Mouse (Mus musculus) urinary bladder, adult 18-20 months (tissue): ENCODE data around the gene Tubgcp6.
A peak's percentile ranks its signal among the peaks of the same experiment; 100 is the strongest.

Experiments
- DNase-seq, 2 experiments: peaks; one replicate each; pipeline ENCODE4 v3.0.0; 2022; ENCODE audit warnings: low spot score in 2 of 2, mixed read lengths in 2 of 2

Gene Tubgcp6

GRCm38 (mm10) chr15:89141443-89141842 lies 18.5 kb upstream of the Tubgcp6 start:
- no peak for DNase-seq

GRCm38 (mm10) chr15:89140659-89141252 lies 17.8 kb upstream of the Tubgcp6 start, which contains the start of gene Mapk12:
Gene Mapk12 (minus strand): TSS chr15:89140703.
- peak; percentile 56 to 65 for DNase-seq

DNA sequence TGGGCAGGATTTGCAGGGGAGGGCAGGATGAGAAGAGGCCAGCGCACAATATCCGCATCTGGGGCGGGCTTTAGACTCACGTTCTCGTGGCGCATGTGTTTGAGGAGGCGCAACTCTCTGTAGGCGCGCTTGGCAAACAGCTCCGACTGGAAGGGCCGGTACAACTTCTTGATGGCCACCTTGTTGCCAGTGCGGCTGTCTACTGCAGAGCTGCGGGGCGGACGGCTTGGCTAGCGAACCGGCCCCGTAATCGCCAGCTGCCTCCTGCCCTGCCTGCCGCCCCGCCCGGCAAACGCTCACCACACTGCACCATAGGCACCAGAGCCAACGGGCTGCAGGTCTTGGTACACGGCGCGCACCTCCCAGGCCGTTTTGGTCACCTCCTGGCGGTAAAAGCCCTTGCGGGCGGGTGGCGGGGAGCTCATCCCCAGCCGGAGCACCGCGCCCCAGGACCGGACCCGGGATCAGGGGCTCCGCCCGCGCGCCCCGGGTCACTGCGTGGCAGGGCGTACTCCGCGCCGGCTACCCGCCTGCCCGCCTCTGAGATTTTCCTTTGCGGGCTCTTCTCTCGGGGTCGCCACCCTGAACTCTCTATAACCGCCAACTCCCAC lies 17.2 kb upstream of the Tubgcp6 start:
- DNase-seq, result peak; percentile 75 to 81

DNA sequence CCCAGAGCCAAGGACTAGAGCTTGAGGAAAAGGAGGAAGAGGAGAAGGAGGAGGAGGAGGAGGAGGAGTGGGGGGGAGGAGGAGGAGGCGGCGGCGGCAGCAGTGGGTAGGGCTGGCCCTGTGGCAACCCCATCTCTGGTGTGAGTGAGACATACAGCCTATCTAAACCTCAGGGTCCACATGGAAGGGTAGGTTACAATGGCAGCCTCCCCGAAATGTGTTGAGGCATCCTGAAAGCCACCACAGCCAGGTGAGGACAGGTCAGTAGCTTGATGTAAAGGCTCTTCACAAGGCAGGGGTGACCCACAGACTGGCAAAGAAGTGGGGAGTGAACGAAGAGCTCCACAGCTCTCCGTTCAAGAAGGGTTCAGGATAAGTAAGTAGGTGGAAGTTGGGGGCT lies 15.6 kb upstream of the Tubgcp6 start:
- DNase-seq, result no peak

- no peak for DNase-seq
These were observed 15.1 kb upstream of the Tubgcp6 start for GRCm38 (mm10) chr15:89138046-89138405.

DNA sequence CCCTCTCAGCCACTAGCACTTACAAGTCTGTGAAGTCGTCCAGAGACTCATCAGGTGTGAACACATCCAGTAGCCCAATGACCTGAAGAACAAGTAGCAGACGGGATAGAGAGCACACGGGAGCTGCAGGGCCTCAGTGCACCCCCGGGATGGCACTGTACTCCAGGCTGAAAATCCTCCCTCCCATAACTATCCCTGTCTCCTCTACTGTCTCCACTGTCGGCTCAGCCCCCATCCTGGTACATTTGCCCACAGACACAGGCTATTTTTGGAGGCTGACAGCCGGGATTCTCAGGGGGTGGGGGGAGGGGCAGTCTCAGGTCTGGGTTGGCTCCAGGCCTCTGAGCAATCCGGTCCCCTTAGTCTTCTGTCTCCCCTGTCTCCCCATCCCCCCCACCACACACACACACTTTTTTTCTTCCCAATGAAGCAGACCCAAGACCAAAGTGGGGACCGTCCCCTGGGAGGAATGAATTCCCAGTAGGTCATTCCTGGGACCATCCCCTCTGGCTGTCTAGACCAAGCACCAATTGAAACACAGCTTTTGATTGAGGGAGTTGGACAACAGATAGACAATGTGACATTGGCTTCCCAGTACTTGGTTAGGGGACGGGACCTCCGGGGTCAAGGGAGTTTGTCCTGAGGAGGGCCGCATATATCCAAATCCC lies 14.6 kb upstream of the Tubgcp6 start:
- DNase-seq, result no peak

GRCm38 (mm10) chr15:89136461-89137155 lies 13.7 kb upstream of the Tubgcp6 start:
- DNase-seq, result no peak

GRCm38 (mm10) chr15:89131316-89131715 lies 8.4 kb upstream of the Tubgcp6 start:
- DNase-seq, result no peak

- DNase-seq, result no peak
These were observed 7.3 kb upstream of the Tubgcp6 start for GRCm38 (mm10) chr15:89130245-89130644.

- DNase-seq, result peak; percentile 78 to 88
These were observed 5.8 kb upstream of the Tubgcp6 start, which contains the start of gene Hdac10 for GRCm38 (mm10) chr15:89128382-89129350. Gene Hdac10 (minus strand): TSS chr15:89128700.

- DNase-seq, result no peak
These were observed 4.5 kb upstream of the Tubgcp6 start for GRCm38 (mm10) chr15:89127364-89127940.

- no peak for DNase-seq
These were observed 3.7 kb upstream of the Tubgcp6 start for GRCm38 (mm10) chr15:89126622-89127021.

GRCm38 (mm10) chr15:89125351-89125750 lies 2.4 kb upstream of the Tubgcp6 start:
- no peak for DNase-seq

GRCm38 (mm10) chr15:89124312-89124711 lies 1.4 kb upstream of the Tubgcp6 start:
- no peak for DNase-seq

DNA sequence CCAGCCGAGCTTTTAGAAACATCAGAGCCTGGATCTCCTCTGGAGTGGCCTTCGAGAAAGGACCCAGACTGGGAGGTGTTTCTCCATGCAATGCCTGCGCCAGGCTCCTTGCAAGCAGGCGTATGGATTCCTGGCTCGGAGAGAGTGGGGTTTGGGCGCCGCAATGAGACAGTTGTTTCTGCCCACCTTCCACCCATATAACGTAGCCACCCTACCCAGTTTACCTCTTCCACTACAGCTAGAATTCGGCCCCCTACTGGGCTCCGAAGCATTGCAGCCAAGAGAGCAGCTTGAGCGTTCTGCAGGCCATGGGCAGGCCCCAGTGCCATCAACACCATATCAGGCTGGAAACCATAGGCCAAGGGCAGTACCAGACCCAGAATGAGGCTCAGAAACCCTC lies 683 bp upstream of the Tubgcp6 start:
- DNase-seq, result no peak

GRCm38 (mm10) chr15:89118007-89118406 lies 4.9 kb downstream of the Tubgcp6 start:
- DNase-seq, result no peak

DNA sequence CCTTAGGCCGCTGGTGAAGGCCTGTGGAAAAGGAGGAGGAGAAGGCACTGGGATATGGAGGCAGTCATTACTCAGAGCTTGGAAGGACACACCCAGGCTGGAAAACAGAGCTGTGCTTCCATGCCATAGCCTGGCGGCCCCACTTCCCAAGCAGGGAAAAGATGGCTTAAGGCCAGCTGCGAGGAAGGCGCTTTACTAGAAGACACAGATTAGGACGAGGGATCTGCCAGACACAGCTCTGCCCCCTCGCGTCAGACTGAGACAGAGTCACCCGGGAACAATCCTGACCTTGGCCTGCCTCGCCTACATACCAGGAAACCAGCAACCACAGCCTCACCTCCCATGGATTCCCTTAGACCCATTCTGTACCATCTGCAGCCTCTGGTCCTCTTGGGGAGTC lies 12.8 kb downstream of the Tubgcp6 start:
- DNase-seq, result no peak

- no peak for DNase-seq
These were observed 15.9 kb downstream of the Tubgcp6 start for GRCm38 (mm10) chr15:89106976-89107375.

DNA sequence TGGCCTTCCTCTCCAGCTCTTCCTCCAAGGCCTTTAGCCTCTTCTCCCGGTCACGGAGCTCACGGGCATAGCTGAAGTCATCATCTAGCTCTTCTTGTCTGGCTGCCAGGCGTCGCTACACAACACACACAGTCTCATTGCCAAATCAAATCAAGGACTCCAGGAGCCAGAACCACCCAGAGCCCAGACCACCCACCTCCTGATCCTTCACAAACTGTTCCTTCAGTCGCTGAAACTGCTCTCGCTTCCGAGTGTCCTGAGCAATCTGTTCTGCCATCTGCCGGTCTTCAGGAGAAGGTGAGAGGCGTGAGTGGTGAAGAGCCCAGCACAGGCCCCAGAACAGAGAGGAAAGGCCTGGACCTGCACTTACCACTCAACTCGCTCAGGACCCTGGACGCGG lies 16.8 kb downstream of the Tubgcp6 start:
- DNase-seq, result no peak

DNA sequence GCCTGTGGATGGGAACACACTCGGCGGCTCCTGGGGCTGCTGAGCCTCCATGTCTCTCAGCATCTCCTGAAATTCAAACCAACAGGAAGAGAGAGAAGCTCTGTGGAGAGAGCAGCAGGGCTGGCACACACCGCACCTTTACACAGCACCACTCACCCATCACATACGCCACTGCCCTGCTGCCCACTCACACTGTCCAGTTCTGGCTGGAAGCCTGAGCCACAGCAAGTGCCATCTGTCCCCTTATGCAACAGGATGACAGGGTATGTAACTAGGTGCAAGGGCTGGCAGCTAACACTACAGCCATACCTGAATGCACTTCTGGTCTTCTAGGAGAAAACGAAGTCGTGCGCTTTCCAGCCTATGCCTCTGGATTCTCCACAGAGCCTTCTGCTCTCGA lies 18.5 kb downstream of the Tubgcp6 start:
- no peak for DNase-seq

DNA sequence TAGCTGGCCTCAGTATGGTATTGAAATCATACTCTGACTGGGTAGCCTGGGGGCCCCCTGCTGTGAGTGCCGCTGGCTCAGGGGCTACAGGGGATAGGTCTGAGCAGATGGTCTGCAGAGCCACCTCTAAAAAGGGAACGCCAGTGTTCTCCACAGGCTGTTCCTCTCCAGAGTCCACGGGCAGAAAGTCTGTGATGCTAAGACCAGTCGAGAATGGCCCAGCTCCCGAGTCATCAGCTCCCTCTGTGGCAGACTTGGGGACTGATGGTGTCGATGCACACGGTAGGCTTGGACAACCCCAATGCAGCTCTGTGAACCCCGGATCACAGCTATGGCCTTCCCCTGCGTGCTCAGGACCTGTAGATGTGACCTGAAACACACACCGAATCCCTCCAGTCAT lies 19.0 kb downstream of the Tubgcp6 start:
- DNase-seq, result no peak
